Mouse (Mus musculus) adrenal gland, adult 18-20 months (tissue): Measurements from ENCODE around the gene Pde4d. TPM values are rescaled to one million over a fixed set of nuclear protein-coding genes. Genes with fewer than 3 reads are reported as not detected.

Experiments used
- DNase-seq, 2 experiments: peaks; one replicate each; pipeline ENCODE4 v3.0.0; 2021 to 2022; ENCODE audit warnings: low spot score in 2 of 2
- microRNA-seq, 2 experiments: library from miRNA; unstranded; fragments of <30 nt; microRNA quantifications; one replicate each; pipeline ENCODE4 v1.2.0; 2021; ENCODE audit warnings: borderline number of aligned reads in 2 of 2
- total RNA-seq, 2 experiments: library from RNA; stranded (reverse); gene quantifications; 1 replicate in 1 of 2; 2 replicates in 1 of 2; pipeline ENCODE4 v1.2.3; 2021

Gene Pde4d
- total RNA-seq, 2 experiments from 2014 or later = 48.5 to 81.6 TPM

DNA sequence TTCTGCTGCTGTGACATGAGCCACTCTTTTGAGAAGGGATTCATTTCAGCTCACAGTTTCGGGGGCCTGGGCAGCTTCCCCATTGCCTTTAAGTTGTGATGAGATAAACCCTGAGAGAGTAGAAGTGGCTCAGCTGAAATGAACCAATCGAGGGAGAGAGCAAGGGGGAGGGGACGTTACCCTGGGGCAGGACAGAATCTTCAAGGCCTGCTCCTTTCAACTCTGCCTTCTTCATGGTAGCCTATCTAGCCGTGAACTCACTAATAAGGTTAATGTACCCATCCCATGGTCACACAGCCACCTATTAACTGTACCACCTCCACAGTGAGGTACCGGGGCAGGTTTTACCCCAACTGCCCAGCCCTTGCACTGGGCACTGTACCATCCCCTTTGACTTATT lies 1487.1 kb downstream of the Pde4d start:
- DNase-seq = no peak

DNA sequence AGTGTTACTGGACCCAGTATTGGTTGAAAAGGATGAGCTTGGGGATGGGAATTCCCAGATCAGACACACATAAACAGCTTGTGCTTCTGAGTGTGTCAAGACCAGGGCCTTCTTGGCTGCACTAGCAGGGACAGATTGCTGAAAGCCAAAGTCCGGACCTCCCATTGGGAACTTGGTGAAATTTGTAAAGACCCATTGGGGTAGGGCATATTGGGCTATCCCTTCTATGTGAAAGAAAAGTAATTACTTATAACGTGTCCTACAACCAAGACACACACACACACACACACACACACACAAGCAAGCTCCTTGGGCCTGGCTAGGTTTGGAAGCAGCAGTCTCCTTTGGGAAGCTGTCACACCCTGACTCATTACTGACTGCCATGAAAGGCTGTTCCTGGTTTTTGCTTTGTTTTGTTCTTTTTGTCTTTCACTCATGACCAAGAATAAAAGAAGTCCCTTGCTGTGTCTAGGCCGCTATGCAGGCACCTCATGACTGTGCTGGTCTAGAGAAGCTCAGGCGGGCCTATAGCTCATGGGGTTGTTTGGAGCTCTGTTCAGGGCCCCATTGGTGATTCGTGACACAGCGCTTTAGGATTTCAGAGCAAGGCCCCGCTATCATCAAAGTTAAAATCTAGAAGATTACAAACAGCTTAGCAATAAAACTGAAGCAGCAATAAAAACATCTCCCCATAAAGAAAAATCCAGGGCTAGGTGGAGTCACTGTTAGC lies 1495.2 kb downstream of the Pde4d start:
- no peak for DNase-seq

- DNase-seq = peak in 1 of 2 experiments; percentile 4
Measured at GRCm38 (mm10) chr13:109951466-109951865, 1501.7 kb downstream of the Pde4d start.

- no peak for DNase-seq
Measured at GRCm38 (mm10) chr13:109954189-109954588, 1504.4 kb downstream of the Pde4d start.

DNA sequence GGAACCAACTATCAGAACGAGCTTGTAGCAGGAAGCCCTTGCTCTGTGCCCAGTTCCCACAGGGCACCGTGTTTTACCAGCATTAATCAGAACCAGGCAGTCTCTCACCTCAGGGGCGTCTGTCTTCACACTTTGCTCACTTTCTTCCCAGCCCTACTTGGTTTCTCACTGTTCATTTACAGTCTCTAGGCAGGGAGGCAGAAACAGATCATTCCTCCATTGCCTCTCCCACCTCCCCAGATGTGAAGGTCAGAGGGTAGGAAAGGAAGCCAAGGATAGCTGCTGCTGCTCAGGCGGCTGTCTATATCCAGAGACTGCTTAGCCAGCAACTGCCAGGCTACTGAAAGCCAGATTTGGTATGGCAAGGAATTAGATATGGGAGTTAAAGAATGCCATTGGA lies 1508.2 kb downstream of the Pde4d start:
- DNase-seq = no peak

GRCm38 (mm10) chr13:109982821-109983443 lies 1533.2 kb downstream of the Pde4d start:
- DNase-seq = no peak

DNA sequence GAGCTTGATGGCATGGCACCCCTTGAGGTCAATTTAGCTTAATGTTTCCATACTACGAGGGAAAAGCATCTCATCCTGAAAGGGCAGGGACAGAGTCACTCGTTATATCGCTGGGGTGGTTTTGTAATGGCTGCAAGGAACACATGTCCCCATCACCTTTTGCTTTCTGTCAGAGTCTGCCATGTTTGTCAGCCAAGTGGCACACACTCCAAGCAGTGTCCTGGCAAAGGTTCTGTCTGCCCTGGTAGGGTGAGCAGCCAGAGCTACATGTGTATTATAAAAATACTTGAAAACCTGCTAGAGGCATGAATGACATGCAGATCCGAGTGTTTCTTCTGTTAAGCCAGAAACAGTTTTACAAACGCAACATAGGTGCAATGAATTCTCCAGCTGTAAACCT lies 1535.7 kb downstream of the Pde4d start:
- DNase-seq = no peak

GRCm38 (mm10) chr13:109985892-109986291 lies 1536.1 kb downstream of the Pde4d start:
- DNase-seq = peak; percentile 23 to 24

DNA sequence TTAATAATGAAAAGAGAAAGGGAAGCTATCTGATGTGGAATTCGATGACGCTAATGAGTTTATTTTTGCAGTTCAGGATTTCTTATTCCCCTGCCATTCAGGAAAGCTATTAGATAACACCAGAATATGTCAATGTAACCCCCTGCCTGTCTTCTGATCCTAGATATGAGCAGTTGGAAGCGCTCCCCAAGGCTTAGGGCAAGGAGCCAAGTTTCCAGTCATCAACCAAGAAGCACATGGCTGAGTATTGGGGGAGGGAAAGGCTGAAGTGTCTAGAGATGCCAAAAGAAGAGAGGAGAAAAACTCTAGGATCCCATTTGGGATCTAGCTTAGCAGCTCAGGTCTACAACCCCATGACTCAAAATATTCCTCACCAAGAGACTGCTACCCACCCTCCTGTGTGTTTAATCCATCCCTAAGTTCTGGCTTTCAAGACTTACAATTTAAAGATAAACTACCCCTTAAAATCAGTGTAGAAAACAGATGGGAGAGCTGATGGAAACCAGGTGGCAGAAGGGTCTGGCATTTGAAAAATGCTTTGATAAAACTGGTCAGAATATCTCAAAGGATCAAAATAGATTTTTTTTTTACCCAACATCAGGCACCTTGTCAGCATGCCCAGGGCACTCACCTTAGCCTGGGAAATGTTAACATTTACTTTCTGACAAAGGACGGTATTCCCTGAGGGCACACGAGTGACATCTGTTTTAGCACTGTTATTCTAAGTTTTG lies 1543.2 kb downstream of the Pde4d start:
- peak; percentile 51 to 77 for DNase-seq

DNA sequence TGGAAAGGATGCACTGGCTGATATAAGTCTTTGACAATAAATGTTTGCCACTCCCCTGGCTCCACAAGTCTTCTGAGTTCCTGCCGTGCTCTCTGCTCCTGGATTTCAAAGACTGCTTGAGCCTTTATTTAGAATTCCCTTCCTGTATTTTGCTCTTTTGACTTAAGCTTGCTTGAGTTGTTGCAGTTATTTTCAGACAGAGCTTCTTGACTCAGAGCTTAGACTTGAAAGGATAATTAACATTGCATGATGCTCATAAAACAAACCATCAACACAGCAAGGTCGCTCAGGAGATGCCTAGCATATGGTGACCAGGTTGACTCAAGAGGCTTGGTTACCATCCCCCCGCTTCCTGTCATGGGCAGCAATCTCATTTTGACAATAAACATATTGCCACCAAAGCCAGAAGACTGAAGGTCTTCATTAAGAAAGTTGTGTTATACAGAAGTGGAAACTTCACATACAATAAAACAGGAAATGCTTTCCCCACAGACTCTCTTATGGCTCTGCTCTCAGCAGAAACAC lies 1544.6 kb downstream of the Pde4d start:
- DNase-seq = no peak

- no peak for DNase-seq
Measured at GRCm38 (mm10) chr13:110002081-110002480, 1552.3 kb downstream of the Pde4d start.

Small RNA genes within 50 kb of the gene (microRNA-seq; reads per million reads assigned to microRNA genes)
- 0 reads per million in 2 experiments for gene Mir1904
- 1.4 to 1.8 reads per million in 2 experiments for gene Mir582

Other genes with a start within 250 kb of the Pde4d start
- gene Elovl7, start 235.5 kb upstream of the Pde4d start, total RNA-seq = 1 to 10 TPM; 2.5 to 2.6 TPM
- gene Depdc1b, start 133.6 kb upstream of the Pde4d start, total RNA-seq = under 1 TPM in 1 of 2 experiments, not detected in 1; 0.27 TPM